Mouse (Mus musculus) intestine, embryonic 14.5 days (tissue): ENCODE results near the gene Mfng. TPM values are rescaled to one million over a fixed set of nuclear protein-coding genes. Genes with fewer than 3 reads are reported as not detected.
A peak's percentile ranks its signal among the peaks of the same experiment; 100 is the strongest.

Experiments
- ATAC-seq: fragments of 200-750 bp; cut with Nextera tagmentation; replicated peaks from 2 replicates; pipeline ENCODE4 v1.8.0; 2017; ENCODE audit warnings: low read depth, moderate number of reproducible peaks, moderate TSS enrichment, moderate library complexity; ENCODE audit not compliant: low FRiP score, low TSS enrichment
- DNase-seq: peaks from one replicate; pipeline ENCODE4 v3.0.0-alpha.2; 2018; ENCODE audit warnings: low spot score
- H3K27ac ChIP-seq: fragments of 300-500 bp; sonication (generic); 2 replicates; pipeline ENCODE4 v1.5.1; 2014; ENCODE audit warnings: low read depth, mild to moderate bottlenecking, control low read depth
- H3K27me3 ChIP-seq: fragments of 300-500 bp; sonication (generic); replicated peaks from 2 replicates; pipeline ENCODE4 v1.6.1; 2014; ENCODE audit warnings: low read length, control low read depth; ENCODE audit not compliant: control insufficient read depth, insufficient read depth
- H3K36me3 ChIP-seq: fragments of 300-500 bp; sonication (generic); 2 replicates; pipeline ENCODE4 v1.6.1; 2014; ENCODE audit warnings: low read length, control low read depth; ENCODE audit not compliant: control insufficient read depth, insufficient read depth
- H3K4me1 ChIP-seq: fragments of 300-500 bp; sonication (generic); replicated peaks from 2 replicates; pipeline ENCODE4 v1.6.1; 2014; ENCODE audit warnings: low read length, control low read depth, mixed read lengths; ENCODE audit not compliant: control insufficient read depth, insufficient read depth
- H3K4me2 ChIP-seq: fragments of 300-500 bp; sonication (generic); 2 replicates; pipeline ENCODE4 v1.6.1; 2014; ENCODE audit warnings: low read length
- H3K4me3 ChIP-seq: fragments of 300-500 bp; sonication (generic); 2 replicates; pipeline ENCODE4 v1.5.1; 2014; ENCODE audit warnings: low read depth, low read length, control low read depth, mixed read lengths
- H3K9ac ChIP-seq: fragments of 300-500 bp; sonication (generic); 2 replicates; pipeline ENCODE4 v1.6.1; 2014; ENCODE audit warnings: mild to moderate bottlenecking, low read length
- H3K9me3 ChIP-seq: fragments of 300-500 bp; sonication (generic); 2 replicates; pipeline ENCODE4 v1.6.1; 2016; ENCODE audit warnings: low read length, control low read depth; ENCODE audit not compliant: control insufficient read depth
- WGBS: fragments of 180-500 bp; shearing (Covaris S2); extraction: QIAGEN DNeasy Blood & Tissue Kit; methylation state at CpG from one replicate; pipeline ENCODE4 v1.1.7; 2014; 5-methylcytosine and 5-hydroxymethylcytosine counted together
- polyA plus RNA-seq: library from polyadenylated mRNA; unstranded; fragments of >200 nt; fragmentation: Nextera tagmentation; extraction: Ambion mirVana; gene quantifications from 2 replicates; pipeline ENCODE4 v1.2.1, GENCODE M21; 2014

Gene Mfng
- polyA plus RNA-seq, 1 experiment from 2014 or later: 19.1 TPM

DNA sequence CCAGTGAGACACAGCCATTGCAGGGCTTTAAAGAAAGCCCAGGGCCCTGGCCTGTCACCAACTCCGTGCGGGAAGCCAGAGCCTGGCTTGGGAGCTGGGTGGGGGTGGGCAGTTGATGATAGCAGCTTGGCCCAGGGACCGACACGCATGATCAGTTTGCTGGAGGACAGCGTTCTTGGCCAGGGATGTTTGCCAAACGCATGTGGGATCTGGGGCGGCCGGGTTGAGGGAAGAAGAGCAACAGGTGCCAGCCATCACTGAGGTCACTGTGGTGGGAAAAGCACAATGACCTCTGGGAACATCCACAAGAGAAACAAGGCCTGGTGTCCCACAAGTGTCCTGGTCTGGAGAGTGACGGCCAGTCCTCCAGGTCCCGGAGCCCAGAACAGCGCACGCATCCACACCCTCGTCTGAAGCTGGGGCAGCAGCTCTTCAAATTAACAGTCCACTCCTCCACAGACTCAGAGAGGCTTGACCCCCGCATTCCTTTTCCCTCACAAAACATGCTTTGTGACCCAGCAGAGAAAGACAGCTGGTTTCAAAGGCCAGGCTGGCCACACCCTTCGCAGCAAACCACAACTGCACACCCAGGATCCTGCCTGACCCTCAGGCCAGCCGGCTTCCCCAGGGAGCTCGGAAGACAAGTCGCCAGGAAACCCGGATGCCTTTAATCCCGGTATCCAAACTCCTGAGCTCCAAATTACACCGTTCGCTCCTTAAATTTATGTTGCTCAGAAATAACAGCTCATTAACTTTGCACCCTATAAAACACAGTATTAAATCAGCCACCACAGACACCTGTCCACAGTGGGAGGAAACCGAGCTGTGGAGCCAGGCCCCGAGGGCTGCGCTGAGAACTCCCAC is 23.2 kb upstream of the Mfng start:
- no peak overlapping the region for H3K27ac ChIP-seq
- no peak overlapping the region for H3K4me3 ChIP-seq
- no peaks in the 10 kb centered on the region for H3K36me3 ChIP-seq
- WGBS: 39% methylated on average over 25 of the region's 25 CpGs
- no peaks in the 10 kb centered on the region for H3K9me3 ChIP-seq
- no peak overlapping the region for H3K9ac ChIP-seq
- H3K4me2 ChIP-seq: no peak overlapping the region
- H3K4me1 ChIP-seq: peaks cover 19% of the 10 kb centered on the region; the same call in 1 of the 2 replicates
- no peak for DNase-seq
- 0 out of 2 replicates have a peak, but pooled peaks have one; percentile 38 for ATAC-seq
- peaks cover 5% of the 10 kb centered on the region for H3K27me3 ChIP-seq

DNA sequence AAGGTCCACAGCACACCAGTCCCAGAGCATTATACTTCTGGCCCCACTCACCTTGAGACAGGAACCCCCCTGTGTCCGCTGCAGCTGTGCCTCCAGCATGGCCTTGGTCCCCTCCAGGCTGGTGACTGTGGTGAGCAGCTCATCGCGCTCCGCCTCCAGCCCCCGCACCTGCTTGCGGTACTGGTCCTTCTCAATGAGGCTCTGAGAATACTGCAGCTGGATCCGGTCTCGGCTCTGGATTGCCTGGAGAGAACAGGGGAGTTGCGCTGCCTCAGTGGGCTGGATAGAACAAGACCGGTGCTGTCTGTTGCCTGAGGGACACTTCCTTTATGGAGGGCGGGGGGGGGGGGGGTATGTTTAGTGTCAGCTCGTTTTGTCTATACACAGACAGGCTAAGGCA is 17.7 kb upstream of the Mfng start:
- 75% methylated on average over 12 of the region's 12 CpGs for WGBS
- H3K9ac ChIP-seq: no peak overlapping the region

DNA sequence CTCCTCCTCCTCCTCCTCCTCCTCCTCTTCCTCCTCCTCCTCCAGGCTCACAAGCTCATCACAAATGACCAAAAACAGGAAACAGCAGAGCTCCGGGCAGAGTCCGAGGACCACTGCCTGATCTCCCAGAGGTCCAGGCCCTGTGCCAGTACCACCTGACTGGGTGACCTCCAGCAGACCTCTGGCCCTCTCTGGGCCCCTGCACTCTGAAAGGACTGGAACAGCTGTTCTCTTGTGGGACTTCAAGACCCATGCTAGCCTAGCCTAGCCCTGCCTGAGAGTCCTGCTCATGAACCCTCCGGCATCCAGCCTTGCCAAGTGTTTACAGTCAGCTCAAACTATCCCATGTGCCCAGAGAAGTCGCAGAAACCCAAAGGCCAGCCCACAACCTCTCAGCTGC is 17.2 kb upstream of the Mfng start:
- no peaks in the 10 kb centered on the region for H3K27me3 ChIP-seq
- no peak overlapping the region for H3K4me2 ChIP-seq
- H3K9me3 ChIP-seq: no peaks in the 10 kb centered on the region
- H3K4me1 ChIP-seq: peaks cover 25% of the 10 kb centered on the region
- WGBS: 45% methylated on average over 4 of the region's 4 CpGs
- DNase-seq (no peak), ATAC-seq (no peak)
- no peak overlapping the region for H3K4me3 ChIP-seq
- H3K27ac ChIP-seq: peak overlapping the region; percentile 27; the same call in 1 of the 2 replicates
- no peak overlapping the region for H3K9ac ChIP-seq
- no peaks in the 10 kb centered on the region for H3K36me3 ChIP-seq

More for the DNA sequence above, 17.7 kb upstream of the Mfng start:
- DNase-seq (no peak), ATAC-seq (no peak)
- H3K4me2 ChIP-seq: no peak overlapping the region
- no peaks in the 10 kb centered on the region for H3K9me3 ChIP-seq
- H3K27ac ChIP-seq: no peak overlapping the region
- no peaks in the 10 kb centered on the region for H3K27me3 ChIP-seq
- no peak overlapping the region for H3K4me3 ChIP-seq
- H3K4me1 ChIP-seq: peaks cover 27% of the 10 kb centered on the region
- no peaks in the 10 kb centered on the region for H3K36me3 ChIP-seq

DNA sequence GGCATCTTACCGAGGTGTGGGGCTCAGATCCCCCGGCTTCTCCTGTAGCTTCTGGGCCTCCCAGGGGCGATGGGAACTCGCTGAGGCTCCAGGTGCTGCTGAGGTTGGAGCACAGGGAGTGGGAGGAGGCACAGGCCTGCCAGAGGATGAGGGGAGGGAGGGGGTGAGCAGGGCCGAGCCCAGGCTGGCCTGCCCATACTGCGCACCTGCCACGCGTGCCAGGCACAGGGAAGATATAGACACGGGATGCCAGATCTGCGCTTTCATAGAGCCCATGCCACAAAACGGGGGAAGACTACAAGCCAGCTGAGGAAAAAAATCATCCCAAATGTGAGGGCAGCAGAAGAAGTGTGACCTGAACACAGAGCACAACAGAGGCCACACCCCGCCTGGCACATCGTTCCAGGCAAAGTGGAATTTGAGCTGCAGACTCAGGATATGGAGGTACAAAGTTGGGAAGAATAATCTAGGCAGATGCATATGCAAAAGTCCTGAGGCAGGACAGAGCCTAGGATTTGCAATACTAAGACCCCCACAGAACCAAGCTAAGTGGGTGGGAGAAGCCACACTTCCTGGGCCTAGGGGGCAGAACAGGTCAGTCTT is 16.5 kb upstream of the Mfng start:
- Histone ChIP-seq H3K4me3 (no peak overlapping the region), H3K4me2 (no peak overlapping the region), H3K27me3 (no peaks in the 10 kb centered on the region), H3K27ac (no peak overlapping the region), H3K36me3 (no peaks in the 10 kb centered on the region), H3K4me1 (peaks cover 25% of the 10 kb centered on the region), H3K9me3 (no peaks in the 10 kb centered on the region), H3K9ac (no peak overlapping the region)
- 88% methylated on average over 13 of the region's 13 CpGs for WGBS
- ATAC-seq: no peak
- DNase-seq: no peak

DNA sequence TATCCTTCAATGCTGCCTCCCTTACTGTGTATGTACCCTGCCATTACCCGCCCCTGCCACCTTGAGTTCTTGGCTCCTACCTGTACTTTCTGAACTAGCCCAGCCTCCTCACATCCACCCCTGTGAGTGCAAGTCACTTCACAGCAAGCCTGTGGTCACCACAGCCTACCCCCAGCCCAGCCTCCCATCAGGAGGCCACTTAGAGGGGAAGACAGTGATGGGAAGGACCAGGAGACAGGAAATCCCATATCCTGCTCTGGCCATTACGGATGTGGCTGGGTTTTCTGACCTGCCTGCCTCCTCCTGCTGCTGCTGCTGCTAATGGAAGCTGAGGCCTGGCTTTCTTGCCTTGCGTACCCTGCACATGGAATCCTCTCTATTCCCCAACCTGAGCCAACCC is 14.8 kb upstream of the Mfng start:
- Histone ChIP-seq H3K4me3 (no peak overlapping the region), H3K9me3 (no peaks in the 10 kb centered on the region), H3K27me3 (no peaks in the 10 kb centered on the region), H3K4me2 (no peak overlapping the region), H3K9ac (no peak overlapping the region), H3K27ac (peak overlapping the region; percentile 57; the same call in 1 of the 2 replicates), H3K36me3 (no peaks in the 10 kb centered on the region), H3K4me1 (peaks cover 25% of the 10 kb centered on the region)
- no peak for DNase-seq
- ATAC-seq: no peak
- WGBS: 64% methylated on average over 3 of the region's 3 CpGs

DNA sequence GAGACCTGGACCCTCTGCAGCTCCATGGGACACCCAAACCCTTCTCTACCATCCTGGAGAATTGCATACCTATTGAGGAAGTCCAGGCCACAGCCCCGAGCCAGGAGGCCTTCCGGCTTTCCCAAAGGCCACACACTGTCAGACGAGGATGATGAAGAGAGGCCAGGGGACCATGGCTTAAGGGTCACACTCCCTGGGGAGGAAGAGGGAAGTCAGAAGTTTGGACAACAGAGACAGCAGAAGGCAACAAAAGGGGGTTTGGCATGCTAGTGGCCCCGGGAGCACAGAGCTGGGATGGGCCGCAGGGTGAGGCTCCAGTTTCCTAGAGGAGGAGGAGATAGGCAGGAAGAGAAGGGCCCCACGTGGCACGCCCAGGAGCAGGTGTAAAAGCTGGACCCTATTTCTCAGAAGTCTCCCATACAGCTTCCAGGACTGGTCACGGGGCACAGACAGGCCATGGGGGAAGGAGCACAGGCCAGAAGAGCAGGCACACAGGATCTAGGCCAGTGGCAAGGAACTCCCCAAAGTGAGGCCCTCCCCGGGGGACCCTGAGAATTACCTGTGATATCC is 14.1 kb upstream of the Mfng start:
- Histone ChIP-seq H3K4me2 (no peak overlapping the region), H3K36me3 (no peaks in the 10 kb centered on the region), H3K4me1 (peaks cover 25% of the 10 kb centered on the region), H3K27ac (peak overlapping the region; percentile 57), H3K27me3 (no peaks in the 10 kb centered on the region), H3K4me3 (no peak overlapping the region), H3K9ac (no peak overlapping the region), H3K9me3 (no peaks in the 10 kb centered on the region)
- 63% methylated on average over 9 of the region's 9 CpGs for WGBS
- ATAC-seq (peak; percentile 51; the same call in 1 of the 2 replicates), DNase-seq (no peak)

DNA sequence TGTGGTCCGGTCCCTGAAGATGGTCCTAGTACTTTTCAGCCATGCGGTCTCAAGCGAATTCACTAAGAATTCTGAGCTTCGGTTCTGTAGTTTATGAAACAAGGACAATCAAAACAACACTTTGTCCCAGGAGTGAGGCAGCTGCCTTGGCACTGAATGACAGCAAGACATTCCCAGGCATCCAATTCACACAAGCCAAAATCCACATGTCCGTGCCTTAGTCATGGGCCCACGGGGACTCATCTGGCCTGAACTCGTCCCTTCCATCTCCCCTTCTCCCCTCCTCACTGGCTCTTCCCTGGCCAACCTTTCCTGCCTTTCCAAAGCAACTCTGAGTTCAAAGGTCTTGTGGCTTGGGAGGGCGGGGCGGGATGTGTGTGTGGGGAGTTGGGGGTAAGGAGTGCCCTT is 13.1 kb upstream of the Mfng start:
- Histone ChIP-seq H3K9me3 (no peaks in the 10 kb centered on the region), H3K27me3 (no peaks in the 10 kb centered on the region), H3K36me3 (no peaks in the 10 kb centered on the region), H3K4me3 (no peak overlapping the region), H3K9ac (no peak overlapping the region), H3K4me1 (peaks cover 25% of the 10 kb centered on the region), H3K27ac (0 out of 2 replicates have a peak overlapping the region, but pooled peaks have one; percentile 57), H3K4me2 (no peak overlapping the region)
- ATAC-seq (no peak), DNase-seq (no peak)
- 74% methylated on average over 9 of the region's 9 CpGs for WGBS

DNA sequence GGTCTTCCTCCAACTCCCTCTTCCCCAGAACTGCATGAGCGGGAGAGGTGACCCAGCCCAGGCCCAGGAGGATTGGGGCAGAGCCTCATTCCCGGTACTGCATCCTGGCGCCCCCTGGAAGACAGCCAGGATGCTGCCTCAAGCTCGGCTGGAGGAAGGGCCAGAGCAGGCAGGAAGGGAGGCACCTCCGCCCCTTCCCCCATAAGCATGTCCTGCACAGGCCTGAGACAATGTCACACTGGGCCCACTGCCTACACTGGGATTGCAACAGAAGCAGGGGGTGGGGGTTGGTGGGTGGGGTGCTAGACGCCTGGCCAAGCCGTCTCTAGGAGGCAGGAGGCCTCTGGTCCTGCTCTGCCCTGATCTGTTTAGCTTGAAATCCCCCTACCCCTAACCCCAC is 12.7 kb upstream of the Mfng start:
- 35% methylated on average over 7 of the region's 7 CpGs for WGBS
- H3K27ac ChIP-seq: 0 out of 2 replicates have a peak overlapping the region, but pooled peaks have one; percentile 57
- H3K9ac ChIP-seq: no peak overlapping the region
- no peak for DNase-seq
- 0 out of 2 replicates have a peak, but pooled peaks have one; percentile 30 for ATAC-seq
- no peaks in the 10 kb centered on the region for H3K27me3 ChIP-seq
- H3K4me3 ChIP-seq: no peak overlapping the region
- no peaks in the 10 kb centered on the region for H3K36me3 ChIP-seq
- no peaks in the 10 kb centered on the region for H3K9me3 ChIP-seq
- H3K4me2 ChIP-seq: no peak overlapping the region
- peaks cover 24% of the 10 kb centered on the region for H3K4me1 ChIP-seq
